Mouse (Mus musculus) stomach, embryonic 16.5 days (tissue): Measurements from ENCODE around the gene Gm4969. TPM values are rescaled to one million over a fixed set of nuclear protein-coding genes. Genes with fewer than 3 reads are reported as not detected.

Source experiments
- ATAC-seq: fragments of 200-750 bp; cut with Nextera tagmentation; 2 replicates; pipeline ENCODE4 v1.8.0; 2017; ENCODE audit warnings: moderate number of reproducible peaks, moderate TSS enrichment; ENCODE audit not compliant: insufficient read depth, low FRiP score
- H3K27ac ChIP-seq: fragments of 300-500 bp; sonication (generic); 2 replicates; pipeline ENCODE4 v1.5.1; 2014; ENCODE audit warnings: low read length
- H3K27me3 ChIP-seq: fragments of 300-500 bp; sonication (generic); 2 replicates; pipeline ENCODE4 v1.6.1; 2014; ENCODE audit warnings: low read length, control low read depth, mixed read lengths; ENCODE audit not compliant: control insufficient read depth, insufficient read depth
- H3K36me3 ChIP-seq: fragments of 300-500 bp; sonication (generic); 2 replicates; pipeline ENCODE4 v1.6.1; 2014; ENCODE audit warnings: low read length; ENCODE audit not compliant: control insufficient read depth, insufficient read depth
- H3K4me1 ChIP-seq: fragments of 300-500 bp; sonication (generic); 2 replicates; pipeline ENCODE4 v1.6.1; 2014; ENCODE audit warnings: low read length, control low read depth, mixed read lengths; ENCODE audit not compliant: control insufficient read depth, insufficient read depth
- H3K4me2 ChIP-seq: fragments of 300-500 bp; sonication (generic); 2 replicates; pipeline ENCODE4 v1.6.1; 2014; ENCODE audit warnings: low read depth, low read length, mixed read lengths
- H3K4me3 ChIP-seq: fragments of 300-500 bp; sonication (generic); replicated peaks from 2 replicates; pipeline ENCODE4 v1.5.1; 2014; ENCODE audit warnings: mild to moderate bottlenecking, low read length
- H3K9ac ChIP-seq: fragments of 300-500 bp; sonication (generic); 2 replicates; pipeline ENCODE4 v1.6.1; 2014; ENCODE audit warnings: low read length
- H3K9me3 ChIP-seq: fragments of 300-500 bp; sonication (generic); replicated peaks from 2 replicates; pipeline ENCODE4 v1.6.1; 2016; ENCODE audit warnings: low read length, control low read depth; ENCODE audit not compliant: control insufficient read depth
- WGBS: fragments of 180-500 bp; shearing (Covaris S2); extraction: QIAGEN DNeasy Blood & Tissue Kit; methylation state at CpG from one replicate; pipeline ENCODE4 v1.1.7; 2014; 5-methylcytosine and 5-hydroxymethylcytosine counted together
- polyA plus RNA-seq: library from polyadenylated mRNA; unstranded; fragments of >200 nt; fragmentation: Nextera tagmentation; extraction: Ambion mirVana; gene quantifications from 2 replicates; pipeline ENCODE4 v1.2.1, GENCODE M21; 2015

Gene Gm4969
- polyA plus RNA-seq, 1 experiment from 2014 or later: 2.2 TPM

- Histone ChIP-seq H3K4me1 (peaks cover 34% of the 10 kb centered on the region), H3K4me3 (peak overlapping the region; percentile 76), H3K36me3 (0 out of 2 replicates have a peak, but pooled peaks cover 5% of the 10 kb centered on the region), H3K27ac (peak overlapping the region; percentile 94), H3K9me3 (no peaks in the 10 kb centered on the region), H3K9ac (peak overlapping the region; percentile 90), H3K4me2 (peak overlapping the region; percentile 89), H3K27me3 (no peaks in the 10 kb centered on the region)
- WGBS: under 1% methylated on average over 45 of the region's 45 CpGs
- peak; percentile 86 for ATAC-seq
Observed at GRCm38 (mm10) chr7:19093537-19094385, 24.4 kb downstream of the Gm4969 start.

DNA sequence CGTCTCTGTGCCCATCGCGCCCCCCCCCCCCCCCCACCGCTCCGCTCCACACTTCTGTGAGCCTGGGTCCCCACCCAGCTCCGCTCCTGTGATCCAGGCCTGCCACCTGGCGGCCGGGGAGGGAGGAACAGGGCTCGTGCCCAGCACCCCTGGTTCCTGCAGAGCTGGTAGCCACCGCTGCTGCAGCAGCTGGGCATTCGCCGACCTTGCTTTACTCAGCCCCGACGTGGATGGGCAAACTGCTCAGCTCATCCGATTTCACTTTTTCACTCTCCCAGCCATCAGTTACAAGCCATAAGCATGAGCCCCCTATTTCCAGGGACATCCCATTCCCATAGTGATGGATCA lies 25.0 kb downstream of the Gm4969 start:
- 0% methylated on average over 15 of the region's 15 CpGs for WGBS
- Histone ChIP-seq H3K36me3 (peaks cover 11% of the 10 kb centered on the region; the same call in 1 of the 2 replicates), H3K4me1 (peaks cover 33% of the 10 kb centered on the region), H3K27me3 (no peaks in the 10 kb centered on the region), H3K27ac (peak overlapping the region; percentile 94), H3K4me3 (peak overlapping the region; percentile 76), H3K9me3 (no peaks in the 10 kb centered on the region), H3K9ac (peak overlapping the region; percentile 70), H3K4me2 (peak overlapping the region; percentile 89)
- peak; percentile 48 for ATAC-seq

GRCm38 (mm10) chr7:19092381-19093173 lies 25.6 kb downstream of the Gm4969 start:
- no peaks in the 10 kb centered on the region for H3K27me3 ChIP-seq
- peaks cover 12% of the 10 kb centered on the region; the same call in 1 of the 2 replicates for H3K36me3 ChIP-seq
- no peaks in the 10 kb centered on the region for H3K9me3 ChIP-seq
- peaks cover 33% of the 10 kb centered on the region for H3K4me1 ChIP-seq
- H3K9ac ChIP-seq: peak overlapping the region; percentile 70
- peak overlapping the region; percentile 89 for H3K4me2 ChIP-seq
- WGBS: 8% methylated on average over 38 of the region's 38 CpGs
- ATAC-seq: peak; percentile 25
- peak overlapping the region; percentile 76 for H3K4me3 ChIP-seq
- peak overlapping the region; percentile 94 for H3K27ac ChIP-seq

DNA sequence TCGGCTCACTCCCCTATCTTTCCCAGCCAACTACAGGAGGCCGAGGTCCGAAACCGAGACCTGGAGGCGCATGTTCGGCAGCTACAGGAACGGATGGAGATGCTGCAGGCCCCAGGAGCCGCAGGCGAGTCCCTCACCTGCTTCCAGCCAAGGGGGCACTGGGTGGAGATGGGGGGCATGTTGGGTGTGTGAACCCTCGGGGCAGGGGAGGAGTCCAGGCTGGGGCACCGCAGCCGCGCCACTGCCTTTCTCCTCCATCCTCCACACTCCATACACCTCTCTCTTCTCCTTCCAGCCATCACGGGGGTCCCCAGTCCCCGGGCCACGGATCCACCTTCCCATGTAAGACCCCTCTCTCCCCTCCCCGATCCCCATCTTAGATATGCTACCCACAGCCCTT lies 26.3 kb downstream of the Gm4969 start:
- Histone ChIP-seq H3K9ac (peak overlapping the region; percentile 70), H3K9me3 (no peaks in the 10 kb centered on the region), H3K27me3 (no peaks in the 10 kb centered on the region), H3K4me3 (no peak overlapping the region), H3K36me3 (peaks cover 15% of the 10 kb centered on the region; the same call in 1 of the 2 replicates), H3K4me2 (no peak overlapping the region), H3K4me1 (peaks cover 28% of the 10 kb centered on the region), H3K27ac (peak overlapping the region; percentile 94; the same call in 1 of the 2 replicates)
- 52% methylated on average over 17 of the region's 17 CpGs for WGBS
- ATAC-seq: no peak

GRCm38 (mm10) chr7:19088813-19089212 lies 29.4 kb downstream of the Gm4969 start:
- H3K9ac ChIP-seq: no peak overlapping the region
- no peak for ATAC-seq
- no peaks in the 10 kb centered on the region for H3K9me3 ChIP-seq
- H3K27ac ChIP-seq: no peak overlapping the region
- peaks cover 17% of the 10 kb centered on the region; the same call in 1 of the 2 replicates for H3K36me3 ChIP-seq
- no peak overlapping the region for H3K4me3 ChIP-seq
- no peaks in the 10 kb centered on the region for H3K27me3 ChIP-seq
- H3K4me1 ChIP-seq: peaks cover 47% of the 10 kb centered on the region
- WGBS: 43% methylated on average over 10 of the region's 10 CpGs
- no peak overlapping the region for H3K4me2 ChIP-seq

- WGBS: 65% methylated on average over 18 of the region's 18 CpGs
- no peak overlapping the region for H3K27ac ChIP-seq
- no peaks in the 10 kb centered on the region for H3K27me3 ChIP-seq
- no peaks in the 10 kb centered on the region for H3K9me3 ChIP-seq
- H3K9ac ChIP-seq: no peak overlapping the region; the same call in 1 of the 2 replicates
- H3K4me2 ChIP-seq: peak overlapping the region; percentile 60; the same call in 1 of the 2 replicates
- no peak for ATAC-seq
- H3K36me3 ChIP-seq: peaks cover 17% of the 10 kb centered on the region; the same call in 1 of the 2 replicates
- H3K4me1 ChIP-seq: peaks cover 52% of the 10 kb centered on the region
- no peak overlapping the region for H3K4me3 ChIP-seq
Observed at GRCm38 (mm10) chr7:19086760-19087159, 31.4 kb downstream of the Gm4969 start.

- peak overlapping the region; percentile 80 for H3K27ac ChIP-seq
- H3K4me1 ChIP-seq: peaks cover 53% of the 10 kb centered on the region
Observed at GRCm38 (mm10) chr7:19086042-19086441, 32.1 kb downstream of the Gm4969 start.

GRCm38 (mm10) chr7:19085495-19085894 lies 32.7 kb downstream of the Gm4969 start:
- Histone ChIP-seq H3K4me3 (peak overlapping the region; percentile 52), H3K27ac (peak overlapping the region; percentile 80), H3K4me2 (peak overlapping the region; percentile 60), H3K9me3 (no peaks in the 10 kb centered on the region), H3K27me3 (no peaks in the 10 kb centered on the region), H3K36me3 (peaks cover 23% of the 10 kb centered on the region; the same call in 1 of the 2 replicates), H3K9ac (peak overlapping the region; percentile 74), H3K4me1 (peaks cover 53% of the 10 kb centered on the region)
- ATAC-seq: no peak
- 15% methylated on average over 6 of the region's 6 CpGs for WGBS

More at GRCm38 (mm10) chr7:19086042-19086441, 32.1 kb downstream of the Gm4969 start:
- ATAC-seq: peak; percentile 42; the same call in 1 of the 2 replicates
- 7% methylated on average over 14 of the region's 14 CpGs for WGBS
- Histone ChIP-seq H3K9me3 (no peaks in the 10 kb centered on the region), H3K9ac (peak overlapping the region; percentile 74), H3K27me3 (no peaks in the 10 kb centered on the region), H3K4me2 (peak overlapping the region; percentile 60), H3K4me3 (peak overlapping the region; percentile 52), H3K36me3 (peaks cover 17% of the 10 kb centered on the region; the same call in 1 of the 2 replicates)
